Mouse (Mus musculus) left cerebral cortex, adult 8-10 months (tissue): ENCODE data around the gene Klk4. TPM values are rescaled to one million over a fixed set of nuclear protein-coding genes. Genes with fewer than 3 reads are reported as not detected.
A peak's percentile ranks its signal among the peaks of the same experiment; 100 is the strongest.

ENCODE experiments used
- DNase-seq, 2 experiments: peaks; one replicate each; pipeline ENCODE4 v3.0.0; 2022; ENCODE audit warnings: low spot score in 2 of 2
- total RNA-seq, 4 experiments: library from RNA; stranded (reverse); gene quantifications; 2 replicates each; pipeline ENCODE4 v1.2.4; 2022

Klk4 gene
- total RNA-seq, 4 experiments from 2014 or later = not detected

GRCm38 (mm10) chr7:43919559-43920451, 38.8 kb downstream of the Klk4 start:
- DNase-seq = peak; percentile 23 to 34

DNA sequence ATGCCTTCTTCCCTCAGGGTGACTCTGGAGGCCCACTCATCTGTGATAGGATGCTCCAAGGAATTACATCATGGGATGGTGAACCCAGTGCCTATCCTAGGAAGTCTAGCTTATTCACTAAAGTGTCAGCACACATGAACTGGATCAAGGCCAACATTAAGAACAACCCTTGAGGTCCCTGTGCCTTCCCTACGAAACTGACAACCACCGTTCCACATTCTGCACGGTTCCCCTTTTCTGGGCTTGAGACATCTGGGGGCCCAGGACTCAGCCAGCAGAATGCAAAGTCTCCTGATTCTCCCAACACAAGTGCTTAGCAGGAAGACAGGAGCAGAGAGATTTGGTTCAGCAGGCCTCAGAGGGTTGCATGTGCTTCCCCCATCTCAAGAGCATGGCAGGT, 39.6 kb downstream of the Klk4 start:
- DNase-seq = no peak

- no peak for DNase-seq
Measured at GRCm38 (mm10) chr7:43921087-43921486, 40.1 kb downstream of the Klk4 start.

- no peak for DNase-seq
Measured at GRCm38 (mm10) chr7:43921941-43922340, 41.0 kb downstream of the Klk4 start.

DNA sequence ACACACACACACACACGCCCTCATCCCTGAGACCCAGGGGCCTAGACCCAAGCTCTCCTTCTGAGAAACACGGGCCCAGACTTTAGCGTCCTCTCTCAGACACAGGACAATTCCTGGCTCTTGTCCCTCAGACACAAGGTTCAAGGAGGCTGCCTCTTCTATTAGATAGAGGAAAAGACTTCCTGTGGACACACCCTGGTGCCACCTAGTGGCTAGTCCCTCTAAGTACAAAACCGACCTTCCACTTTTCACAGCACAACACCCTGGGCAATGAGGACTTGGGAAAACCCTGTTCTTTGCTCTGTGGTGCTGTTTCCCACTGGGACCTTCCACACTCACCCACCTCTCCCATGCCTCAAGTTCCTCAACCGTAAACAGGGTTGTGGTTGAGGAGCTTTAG, 45.0 kb downstream of the Klk4 start:
- DNase-seq = no peak

GRCm38 (mm10) chr7:43928521-43928920, 47.6 kb downstream of the Klk4 start:
- DNase-seq = no peak

GRCm38 (mm10) chr7:43932337-43932736, 51.4 kb downstream of the Klk4 start:
- no peak for DNase-seq

- DNase-seq = no peak
Measured at GRCm38 (mm10) chr7:43933440-43933839, 52.5 kb downstream of the Klk4 start, which contains the start of gene Klk15. Gene Klk15, plus strand, starts transcription at chr7:43933740.

DNA sequence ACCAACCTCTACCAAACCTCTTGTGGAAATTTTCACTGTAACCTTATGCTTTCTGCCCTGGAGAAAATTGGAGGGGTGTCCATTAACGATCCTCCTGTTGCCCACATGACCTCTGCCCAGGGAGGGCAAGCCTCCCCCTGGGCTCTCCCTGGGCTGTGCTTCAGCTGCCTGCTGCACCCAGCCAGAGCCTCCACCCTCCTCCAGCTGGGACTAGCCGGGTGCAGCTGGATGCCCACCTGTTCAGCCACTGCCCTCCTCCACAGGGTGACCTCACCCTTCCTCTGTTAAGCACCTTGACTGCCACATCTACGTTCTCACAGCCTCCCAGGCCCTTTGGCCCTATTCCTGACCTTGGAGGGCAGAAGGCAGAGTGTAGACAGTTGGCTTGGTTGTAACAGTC, 53.8 kb downstream of the Klk4 start:
- no peak for DNase-seq

Other genes starting within 250 kb of the Klk4 start
- not detected for gene Ceacam18, start 246.5 kb upstream of the Klk4 start, total RNA-seq
- 1 to 10 TPM; 1.1 to 1.3 (median 1.3) TPM for gene Siglece, start 221.0 kb upstream of the Klk4 start, total RNA-seq
- gene Ctu1, start 209.1 kb upstream of the Klk4 start, total RNA-seq = 1 to 10 TPM; 7.9 to 9.9 (median 9.3) TPM
- gene Klk14, start 190.7 kb upstream of the Klk4 start, total RNA-seq = not detected
- gene Klk13, start 168.6 kb upstream of the Klk4 start, total RNA-seq = not detected
- not detected for gene Klk12, start 112.3 kb upstream of the Klk4 start, total RNA-seq
- not detected for gene Klk11, start 106.6 kb upstream of the Klk4 start, total RNA-seq
- gene Klk10, start 100.1 kb upstream of the Klk4 start, total RNA-seq = not detected
- not detected for gene Klk9, start 89.3 kb upstream of the Klk4 start, total RNA-seq
- gene Klk8, start 83.6 kb upstream of the Klk4 start, total RNA-seq = 1 to 10 TPM; 5.2 to 7.4 (median 6.5) TPM
- gene Klk7, start 69.9 kb upstream of the Klk4 start, total RNA-seq = not detected
- gene Klk6, start 56.7 kb upstream of the Klk4 start, total RNA-seq = 1 to 10 TPM; 3.2 to 9.7 (median 6.3) TPM
- not detected for gene Klk5, start 39.2 kb upstream of the Klk4 start, total RNA-seq
- not detected for gene Klk15, start 52.6 kb downstream of the Klk4 start, total RNA-seq
- not detected for gene Klk1b8, start 69.5 kb downstream of the Klk4 start, total RNA-seq
- gene Klk1b1, start 85.6 kb downstream of the Klk4 start, total RNA-seq = not detected
- not detected for gene Klk1b9, start 94.9 kb downstream of the Klk4 start, total RNA-seq
- not detected for gene Klk1b11, start 114.7 kb downstream of the Klk4 start, total RNA-seq
- gene Klk1b26, start 131.0 kb downstream of the Klk4 start, total RNA-seq = not detected
- not detected for gene Klk1b27, start 171.1 kb downstream of the Klk4 start, total RNA-seq
- not detected for gene Klk1b21, start 221.2 kb downstream of the Klk4 start, total RNA-seq
- gene Klk1b22, start 231.5 kb downstream of the Klk4 start, total RNA-seq = not detected